Mouse (Mus musculus) neural tube, embryonic 10.5 days (tissue): ENCODE data around the gene Rrn3.
"Not testable (repeated sequence)": the region's sequence is repeated elsewhere in the genome, so short reads cannot be mapped to it uniquely, and the experiment has no call there.

Experiments used
- DNase-seq: peaks from one replicate; pipeline ENCODE4 v3.0.0-alpha.2; 2017; ENCODE audit warnings: low spot score; ENCODE audit errors: extremely low spot score

Gene Rrn3

DNA sequence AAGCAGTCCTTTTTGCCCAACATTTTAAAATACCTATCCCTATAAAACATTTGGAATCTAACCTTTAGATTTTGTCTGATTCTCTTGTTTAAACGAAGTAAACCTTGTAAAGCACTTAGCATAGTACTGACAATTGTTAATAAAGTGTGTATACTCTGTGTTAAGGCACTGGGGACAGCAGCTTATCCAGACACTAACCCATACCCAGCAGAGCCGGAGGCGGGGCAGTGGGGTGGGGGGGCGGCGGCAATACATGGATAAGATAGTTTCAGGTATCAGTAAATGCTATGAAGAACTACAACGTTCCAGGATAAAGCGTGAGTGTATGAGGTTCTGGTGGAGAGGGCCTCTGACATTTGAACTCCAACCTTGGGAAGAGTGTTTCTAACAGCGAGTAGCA is 708 bp downstream of the Rrn3 start:
- no peak for DNase-seq

DNA sequence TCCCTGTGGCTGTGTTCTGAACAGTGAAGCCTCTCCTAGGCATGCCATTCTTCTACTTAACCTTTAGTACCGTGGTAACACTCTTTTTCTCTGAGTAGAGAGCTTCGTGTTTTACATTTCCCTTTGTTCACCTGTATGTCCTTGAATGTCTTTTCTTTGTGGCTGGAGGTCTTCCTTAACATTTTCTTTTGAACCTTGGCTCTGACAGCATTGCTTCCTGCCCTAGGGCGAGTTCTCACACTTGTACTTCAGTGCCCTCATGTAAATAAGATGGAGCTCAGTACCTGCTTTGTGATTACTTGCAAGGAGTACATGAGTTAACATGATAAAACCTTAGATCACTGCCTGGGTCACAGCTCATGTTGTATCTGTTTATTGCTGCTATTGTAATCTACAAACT is 5.4 kb downstream of the Rrn3 start:
- no peak for DNase-seq

GRCm38 (mm10) chr16:13793441-13793840 is 12.9 kb downstream of the Rrn3 start:
- DNase-seq = not testable (repeated sequence)

GRCm38 (mm10) chr16:13796746-13797175 is 16.3 kb downstream of the Rrn3 start:
- no peak for DNase-seq

DNA sequence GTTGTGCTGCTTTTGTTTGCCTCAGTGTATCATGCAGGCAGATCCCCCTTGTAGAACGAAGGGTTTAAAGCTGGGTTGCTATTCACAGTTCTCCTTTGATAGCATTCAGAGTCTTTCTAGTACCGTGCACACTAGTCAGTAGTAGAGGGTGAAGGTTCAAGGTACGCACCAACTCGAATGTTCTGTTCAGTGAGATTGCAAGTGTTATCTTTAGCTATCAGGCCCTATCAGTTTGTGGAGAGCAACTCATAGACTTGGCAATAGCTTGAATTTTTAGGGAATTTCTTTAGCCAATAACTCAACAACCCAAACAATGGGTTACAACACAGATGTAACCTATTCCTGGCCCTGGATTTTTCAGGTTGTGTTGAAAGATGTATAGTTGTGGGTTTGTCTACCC is 20.7 kb downstream of the Rrn3 start:
- DNase-seq = no peak

DNA sequence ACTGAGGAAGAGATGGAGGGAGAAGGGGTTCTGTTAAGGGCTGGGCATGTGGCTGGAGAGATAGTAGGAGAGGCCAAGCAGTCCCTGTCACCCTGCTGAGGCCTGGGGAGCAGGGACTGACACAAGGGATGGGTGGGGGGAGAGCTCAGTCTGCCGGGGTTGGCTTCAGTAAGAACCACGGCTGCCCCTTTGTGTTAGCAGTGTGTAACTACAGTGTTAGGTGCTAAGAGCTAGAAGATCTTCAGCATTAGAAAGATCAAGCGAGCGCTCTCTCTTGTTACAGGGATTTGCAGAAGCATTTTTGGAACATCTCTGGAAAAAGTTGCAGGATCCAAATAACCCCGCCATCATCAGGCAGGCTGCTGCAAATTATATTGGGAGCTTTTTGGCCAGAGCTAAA is 24.2 kb downstream of the Rrn3 start:
- DNase-seq = no peak

DNA sequence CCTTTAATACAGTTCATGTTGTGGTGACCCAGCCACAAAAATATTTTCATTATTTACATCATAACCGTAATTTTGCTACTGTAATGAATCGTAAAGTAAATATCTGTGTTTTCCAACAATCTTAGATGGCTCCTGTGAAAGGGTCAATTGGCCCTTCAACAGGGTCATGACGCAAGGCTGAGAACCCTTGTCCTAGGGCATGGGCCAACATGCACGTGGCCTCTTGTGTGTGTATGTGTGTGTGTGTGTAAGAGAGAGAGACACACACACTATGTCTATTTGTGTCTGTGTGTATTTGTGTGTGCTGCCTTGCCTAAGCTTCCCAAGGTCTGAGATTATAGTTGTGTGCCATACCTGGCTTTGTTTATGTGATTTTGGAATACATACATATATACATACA is 27.1 kb downstream of the Rrn3 start:
- DNase-seq = no peak

GRCm38 (mm10) chr16:13808410-13808809 is 27.9 kb downstream of the Rrn3 start:
- DNase-seq = no peak

GRCm38 (mm10) chr16:13812152-13812551 is 31.6 kb downstream of the Rrn3 start:
- no peak for DNase-seq

DNA sequence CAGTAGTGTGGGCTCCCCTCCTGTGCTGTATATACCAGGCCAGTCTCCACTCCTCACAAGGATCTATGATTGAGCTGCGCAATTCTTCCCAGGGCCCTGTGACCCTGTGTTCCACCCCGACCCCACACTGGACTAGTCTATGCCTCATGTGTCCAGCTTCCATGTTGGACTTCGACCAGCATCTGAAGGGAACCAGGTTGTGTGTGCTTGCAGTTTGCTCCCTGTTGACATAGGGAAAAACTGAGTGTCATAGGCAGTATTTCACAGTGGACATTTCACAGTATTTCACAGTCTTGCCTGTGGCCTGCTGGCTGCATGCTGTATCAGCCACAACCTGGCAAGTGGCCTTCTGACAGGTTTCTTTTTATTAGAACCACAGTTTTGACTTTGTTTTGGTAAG is 32.7 kb downstream of the Rrn3 start:
- DNase-seq = no peak

DNA sequence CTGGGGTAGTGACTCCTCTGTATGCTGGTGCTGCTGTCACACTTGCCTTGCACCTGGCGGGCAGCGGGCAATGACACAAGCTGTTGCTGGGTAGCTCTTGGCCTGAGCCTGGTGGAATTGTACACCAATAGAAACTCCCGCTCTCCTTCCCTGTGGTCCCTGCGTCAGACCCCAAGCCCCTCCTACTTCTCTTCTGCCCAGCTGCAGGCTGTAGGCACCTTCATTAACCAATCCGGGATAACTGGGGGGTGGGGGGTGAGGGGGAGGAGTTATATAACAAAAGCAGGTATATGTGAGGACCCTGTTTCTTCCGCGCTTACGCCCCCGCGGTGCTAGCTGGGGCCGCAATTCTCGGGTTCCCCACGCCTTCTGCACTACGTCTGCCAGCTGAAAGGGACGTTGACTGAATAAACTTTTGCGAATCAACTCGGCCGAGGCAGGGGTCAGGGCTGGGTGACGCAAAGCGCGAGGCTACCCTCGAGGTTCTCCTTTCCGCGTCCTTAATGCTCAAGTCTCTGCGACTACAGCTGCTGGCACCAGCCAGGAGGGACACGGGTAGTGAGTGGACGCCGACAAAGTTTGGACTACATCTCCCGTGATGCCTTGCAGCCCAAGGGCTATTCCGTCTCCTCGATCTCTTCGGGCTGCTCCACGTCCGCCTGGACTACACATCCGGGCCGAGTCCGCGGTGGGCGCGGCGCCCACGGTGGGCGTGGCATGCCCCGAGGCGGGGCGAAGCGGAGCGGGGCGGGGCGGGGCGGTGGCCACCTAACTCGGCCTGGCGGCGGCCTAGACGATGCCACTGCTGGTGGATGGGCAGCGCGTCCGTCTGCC is 38.3 kb downstream of the Rrn3 start, which contains the start of gene Ntan1:
Ntan1 (plus strand) TSS at position 286 of the 834 bp plus-strand sequence.
- DNase-seq = peak; percentile 95

DNA sequence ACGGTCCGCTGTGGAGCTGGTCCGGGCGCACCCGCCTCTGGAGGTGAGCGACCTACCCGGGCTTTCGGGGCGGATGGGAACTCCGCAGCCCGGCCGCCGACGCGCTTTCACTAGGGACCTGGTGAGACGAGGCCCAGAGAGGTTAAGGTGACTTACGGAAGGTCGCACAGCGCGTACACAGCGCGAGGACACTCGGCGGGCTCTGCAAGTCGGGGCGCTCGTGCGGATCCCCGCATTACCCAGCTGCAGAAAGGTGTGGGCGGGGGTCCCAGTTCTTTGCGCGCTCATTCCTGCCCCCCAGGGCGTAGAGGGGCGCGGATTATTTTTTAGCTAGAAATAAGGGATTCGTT is 38.9 kb downstream of the Rrn3 start:
- DNase-seq = no peak

DNA sequence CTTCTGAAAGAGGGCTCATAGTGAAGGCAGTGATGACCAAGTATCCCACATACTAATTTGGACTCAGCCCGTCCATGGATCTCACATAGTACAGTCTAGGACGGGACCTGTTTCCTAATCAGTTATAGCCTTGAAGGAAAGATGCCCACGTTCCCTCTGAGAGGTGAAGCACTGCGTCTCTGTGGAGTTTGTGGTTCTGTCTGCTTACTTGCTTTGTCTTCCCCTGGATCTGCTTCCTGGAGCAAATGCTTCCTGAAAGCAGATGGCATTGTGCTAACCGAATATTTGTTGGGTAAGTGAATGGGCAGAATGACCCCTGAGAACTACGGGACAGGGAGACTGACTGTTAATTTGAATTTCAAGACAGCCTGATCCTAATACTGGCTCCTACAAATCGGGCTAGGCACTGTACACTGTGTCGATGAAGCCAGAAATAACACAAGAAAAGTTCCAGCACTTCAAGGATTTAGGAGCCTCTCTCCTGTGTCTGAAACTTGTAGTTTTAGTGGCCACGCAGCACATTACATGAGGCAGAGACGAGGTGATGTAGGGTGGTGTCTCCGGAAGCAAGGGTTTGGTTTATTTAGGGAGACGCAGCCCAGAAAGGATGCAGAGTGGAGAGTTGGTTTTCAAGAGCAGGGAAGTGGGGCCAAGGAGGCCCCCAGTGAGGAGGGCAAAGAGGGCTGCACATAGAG is 39.4 kb downstream of the Rrn3 start:
- no peak for DNase-seq

DNA sequence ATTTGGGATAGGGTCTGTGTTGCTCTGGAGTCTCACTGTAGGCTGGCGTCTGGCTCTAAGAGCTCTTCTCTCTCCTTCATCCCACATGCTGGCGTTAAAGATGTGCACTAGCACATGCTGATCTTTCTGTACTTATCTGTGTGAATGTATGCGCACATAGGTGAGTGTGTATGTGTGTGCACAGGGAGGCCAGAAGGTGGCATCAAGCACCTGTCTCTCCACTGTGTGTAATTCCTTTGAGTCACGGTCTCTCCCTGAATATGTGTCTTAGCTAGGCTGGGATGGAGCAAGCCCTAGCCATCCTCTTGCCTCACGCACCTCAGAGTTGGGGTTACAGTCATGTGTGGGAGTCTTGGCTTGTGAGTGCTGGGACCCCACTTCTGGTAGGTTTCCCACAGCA is 40.3 kb downstream of the Rrn3 start:
- no peak for DNase-seq

DNA sequence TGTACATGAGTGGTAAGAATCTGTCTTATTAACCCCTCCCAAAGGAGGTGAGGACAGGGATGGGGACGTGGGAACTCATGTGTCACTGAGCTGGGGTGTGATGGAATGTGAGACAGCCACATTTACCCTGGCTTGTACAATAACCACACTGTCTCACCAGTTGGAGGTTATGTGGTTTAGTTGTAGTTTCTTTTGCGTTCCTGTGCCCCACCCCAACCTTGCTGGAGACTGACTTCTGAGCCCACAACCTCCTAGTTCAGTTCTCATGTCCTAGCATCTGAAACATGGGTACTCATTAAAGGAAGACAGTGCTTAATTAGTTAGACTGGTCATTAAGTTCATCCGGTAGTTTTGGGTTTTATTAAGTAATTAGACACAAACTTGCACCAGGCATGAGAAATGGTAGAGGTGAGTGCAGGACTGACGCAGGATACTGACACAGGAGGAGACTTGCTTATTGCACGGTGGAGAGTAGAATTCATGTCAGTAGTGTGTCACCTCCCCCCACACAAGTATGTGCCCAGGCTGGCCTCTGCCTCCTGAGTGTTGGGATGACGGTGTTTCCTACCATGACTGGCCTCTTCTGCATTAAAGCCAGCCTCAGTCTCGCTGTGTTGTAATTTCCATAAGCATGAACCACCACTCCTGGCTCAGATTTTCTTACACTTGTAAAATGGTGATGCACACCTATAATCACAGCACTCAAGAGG is 45.4 kb downstream of the Rrn3 start:
- no peak for DNase-seq

DNA sequence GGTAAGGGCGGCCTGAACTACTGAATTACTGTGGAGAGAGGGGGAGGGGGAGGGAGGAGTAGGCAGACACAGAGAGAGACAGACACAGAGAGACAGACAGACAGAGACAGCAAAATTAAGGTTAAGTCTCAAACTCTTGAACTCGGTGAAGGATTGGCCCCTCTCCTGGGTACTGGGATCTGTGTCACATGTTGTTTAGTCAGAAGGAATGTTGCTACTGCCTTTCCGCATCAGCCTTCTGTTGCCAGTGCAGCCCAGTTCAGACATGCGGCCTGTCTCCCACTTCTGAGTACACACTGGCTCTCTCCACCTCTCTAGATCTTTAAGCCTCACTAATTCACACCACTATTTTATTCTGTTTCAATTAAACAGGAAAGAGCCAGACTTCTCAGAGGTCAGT is 46.0 kb downstream of the Rrn3 start:
- DNase-seq = no peak

DNA sequence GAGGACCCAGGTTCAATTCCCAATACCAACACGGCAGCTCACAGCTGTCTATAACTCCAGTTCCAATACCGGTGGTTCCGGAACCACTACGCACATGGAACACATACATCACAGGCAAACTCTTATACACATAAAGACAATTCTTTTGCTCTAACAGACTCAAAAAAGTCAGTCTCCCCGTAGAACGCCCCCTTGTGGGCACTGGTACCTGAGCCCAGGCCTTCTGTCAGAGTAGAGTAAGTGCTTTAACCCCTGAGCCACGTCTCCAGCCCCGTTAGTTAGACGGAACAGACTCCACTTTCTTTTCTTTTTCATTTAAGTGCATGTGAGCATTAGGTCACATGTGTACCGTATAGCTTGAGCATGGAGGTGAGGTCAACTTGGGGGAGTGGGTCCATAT is 49.9 kb downstream of the Rrn3 start:
- DNase-seq = no peak

DNA sequence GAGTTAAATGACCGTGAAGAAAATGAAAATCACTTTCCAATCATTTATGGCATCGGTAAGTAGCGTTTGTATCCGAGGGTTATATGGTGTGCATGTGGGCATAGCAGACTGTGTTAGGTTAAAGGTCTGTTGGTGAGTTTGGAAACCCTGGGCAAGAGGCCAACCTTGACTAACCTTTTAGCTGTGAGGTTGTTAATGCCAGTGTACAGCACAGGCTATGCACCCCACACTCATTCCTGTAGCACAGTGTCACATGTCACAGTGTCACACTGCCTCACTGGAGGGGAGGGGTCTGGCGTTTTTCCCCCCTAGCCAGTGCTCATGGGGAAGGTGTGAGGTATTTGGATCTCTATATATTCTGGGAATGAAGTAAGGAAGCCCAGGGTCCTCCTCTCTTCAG is 51.1 kb downstream of the Rrn3 start:
- no peak for DNase-seq

DNA sequence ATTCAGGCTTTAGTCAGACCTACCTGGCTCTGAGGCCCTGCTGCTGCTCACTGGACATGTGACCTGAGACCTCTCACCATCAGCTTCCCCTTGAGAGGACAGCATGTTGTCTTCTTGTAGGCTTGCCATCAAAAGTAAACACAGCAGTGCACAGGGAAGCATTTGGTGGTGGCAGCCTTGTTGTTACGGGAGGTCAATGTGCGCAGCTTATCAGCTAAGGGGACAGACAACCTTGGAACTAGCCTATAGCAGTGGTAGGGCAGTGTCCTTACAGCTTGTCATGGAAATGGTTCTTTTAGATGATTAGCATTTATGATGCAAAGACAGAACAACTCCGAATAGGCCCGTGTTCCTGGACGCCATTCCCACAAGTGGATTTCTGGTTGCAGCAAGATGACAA is 53.9 kb downstream of the Rrn3 start:
- DNase-seq = no peak

GRCm38 (mm10) chr16:13840056-13840455 is 59.5 kb downstream of the Rrn3 start:
- no peak for DNase-seq

- no peak for DNase-seq
Measured at GRCm38 (mm10) chr16:13840956-13841355, 60.4 kb downstream of the Rrn3 start.

GRCm38 (mm10) chr16:13845031-13845430 is 64.5 kb downstream of the Rrn3 start:
- DNase-seq = no peak
